Mouse (Mus musculus): ENCODE measurements around the gene Lrrtm3.

DNA sequence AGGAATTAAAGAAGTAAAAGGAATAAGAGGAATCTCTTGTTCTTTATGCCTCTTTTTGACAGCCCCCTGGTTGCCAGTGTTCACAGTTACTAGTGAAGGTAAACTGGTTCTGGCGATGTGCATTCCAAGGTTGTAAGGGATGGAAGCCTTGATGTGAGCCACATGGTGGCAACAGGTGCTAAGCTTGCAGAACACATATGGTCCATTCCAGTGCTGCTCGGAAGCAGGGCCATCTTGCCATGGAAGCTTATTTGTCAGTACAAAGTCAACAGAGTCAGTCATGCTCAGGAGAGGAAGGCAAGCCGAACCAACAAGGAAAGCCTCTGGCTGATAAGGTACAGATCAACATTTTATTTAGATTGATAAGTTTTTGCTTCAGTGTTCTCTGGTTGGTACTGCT lies 7.7 kb downstream of the Lrrtm3 start:
- TF ChIP-seq CTCF (conservative IDR thresholded peaks at IDR 0.05; ENCODE audit: insufficient read depth, insufficient read length, low read depth, low read length) (no peak), POLR2A (IDR thresholded peaks at IDR 0.05; ENCODE audit: low read depth, low read length) (no peak)
